Mouse (Mus musculus) liver, postnatal 0 days (tissue): ENCODE measurements around the gene Tpd52l1. TPM values are rescaled to one million over a fixed set of nuclear protein-coding genes. Genes with fewer than 3 reads are reported as not detected.

Source experiments
- ATAC-seq: fragments of 200-750 bp; cut with Nextera tagmentation; 2 replicates; pipeline ENCODE4 v1.8.0; 2017; ENCODE audit warnings: mild to moderate bottlenecking, moderate library complexity
- DNase-seq: peaks from one replicate; pipeline ENCODE4 v3.0.0-alpha.2; 2016
- H3K27ac ChIP-seq: fragments of 300-500 bp; sonication (generic); 2 replicates; pipeline ENCODE4 v1.5.1; 2014; ENCODE audit warnings: antibody characterized with exemption, moderate library complexity, mild to moderate bottlenecking, low read depth
- H3K27me3 ChIP-seq: fragments of 300-500 bp; sonication (generic); 2 replicates; pipeline ENCODE4 v1.6.1; 2014; ENCODE audit warnings: low read length, control low read depth, mixed read lengths; ENCODE audit not compliant: insufficient read depth
- H3K36me3 ChIP-seq: fragments of 300-500 bp; sonication (generic); replicated peaks from 2 replicates; pipeline ENCODE4 v1.6.1; 2014; ENCODE audit warnings: mild to moderate bottlenecking, control low read depth, low read length, moderate library complexity, mixed read lengths; ENCODE audit not compliant: insufficient read depth
- H3K4me1 ChIP-seq: fragments of 300-500 bp; sonication (generic); 2 replicates; pipeline ENCODE4 v1.6.1; 2014; ENCODE audit warnings: antibody characterized with exemption, mild to moderate bottlenecking, control low read depth; ENCODE audit not compliant: insufficient read depth
- H3K4me2 ChIP-seq: fragments of 300-500 bp; sonication (generic); 2 replicates; pipeline ENCODE4 v1.6.1; 2014; ENCODE audit warnings: low read depth, mild to moderate bottlenecking, low read length, moderate library complexity, mixed read lengths
- H3K4me3 ChIP-seq: fragments of 300-500 bp; sonication (generic); 2 replicates; pipeline ENCODE4 v1.5.1; 2014; ENCODE audit warnings: low read depth, low read length
- H3K9ac ChIP-seq: fragments of 300-500 bp; sonication (generic); replicated peaks from 2 replicates; pipeline ENCODE4 v1.6.1; 2014; ENCODE audit warnings: mild to moderate bottlenecking, moderate library complexity
- H3K9me3 ChIP-seq: fragments of 300-500 bp; sonication (generic); 2 replicates; pipeline ENCODE4 v1.6.1; 2016; ENCODE audit warnings: mild to moderate bottlenecking, control low read depth, low read length, mixed read lengths
- CTCF ChIP-seq: sonication (generic); IDR thresholded peaks from 2 replicates; pipeline ENCODE4 v1.5.1; 2016; ENCODE audit warnings: antibody characterized with exemption, low read depth
- EP300 ChIP-seq: IDR thresholded peaks from 2 replicates; pipeline ENCODE4 v1.6.1; 2016; ENCODE audit warnings: antibody characterized with exemption, low read depth, mild to moderate bottlenecking
- WGBS: fragments of 180-500 bp; shearing (Covaris S2); extraction: QIAGEN DNeasy Blood & Tissue Kit; methylation state at CpG from one replicate; pipeline ENCODE4 v1.1.7; 2014; ENCODE audit not compliant: insufficient replicate concordance; 5-methylcytosine and 5-hydroxymethylcytosine counted together
- polyA plus RNA-seq: library from polyadenylated mRNA; unstranded; fragments of >200 nt; fragmentation: Nextera tagmentation; extraction: Ambion mirVana; gene quantifications from 2 replicates; pipeline ENCODE4 v1.2.1, GENCODE M21; 2015

The Tpd52l1 gene
- polyA plus RNA-seq, 1 experiment from 2014 or later = 3.9 TPM

- WGBS = 46% methylated on average over 6 of the region's 6 CpGs
- Histone ChIP-seq H3K36me3 (no peaks in the 10 kb centered on the region), H3K9ac (no peak overlapping the region), H3K4me1 (no peaks in the 10 kb centered on the region), H3K4me2 (no peak overlapping the region), H3K9me3 (no peaks in the 10 kb centered on the region), H3K27me3 (no peaks in the 10 kb centered on the region), H3K4me3 (no peak overlapping the region), H3K27ac (no peak overlapping the region)
- DNase-seq = peak; percentile 50
- TF ChIP-seq EP300 = no peak
- TF ChIP-seq CTCF = peak; percentile 86
- peak; percentile 31; the same call in 1 of the 2 replicates for ATAC-seq
Measured at GRCm38 (mm10) chr10:31298921-31299574, 146.7 kb downstream of the Tpd52l1 start.

DNA sequence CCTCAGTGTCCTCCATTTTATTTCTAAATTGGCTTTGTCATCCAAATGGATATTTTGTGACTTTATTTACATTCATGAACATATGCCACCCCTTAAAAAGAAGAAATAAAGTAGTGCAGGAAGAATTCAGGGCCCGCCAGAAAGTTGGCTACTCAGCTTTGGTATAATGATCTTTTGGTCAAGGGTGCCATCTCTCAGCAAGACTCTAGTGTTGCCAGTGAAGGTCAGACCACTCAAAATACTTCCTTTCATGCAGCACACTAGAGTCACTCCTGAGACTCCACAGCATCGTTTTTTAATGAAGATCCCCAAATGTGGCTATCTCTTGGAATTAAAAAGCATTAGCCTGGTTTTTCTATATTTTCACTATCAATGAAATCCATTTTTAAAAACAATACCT, 147.5 kb downstream of the Tpd52l1 start:
- Histone ChIP-seq H3K27ac (no peak overlapping the region), H3K4me1 (no peaks in the 10 kb centered on the region), H3K4me3 (no peak overlapping the region), H3K36me3 (no peaks in the 10 kb centered on the region), H3K27me3 (no peaks in the 10 kb centered on the region), H3K9me3 (no peaks in the 10 kb centered on the region), H3K4me2 (no peak overlapping the region), H3K9ac (no peak overlapping the region)
- no peak for DNase-seq
- no peak for ATAC-seq
- WGBS = 49% methylated on average over 2 of the region's 2 CpGs
- TF ChIP-seq CTCF (no peak), EP300 (no peak)

GRCm38 (mm10) chr10:31297106-31297505, 148.7 kb downstream of the Tpd52l1 start:
- no peak for TF ChIP-seq EP300
- TF ChIP-seq CTCF = no peak
- H3K4me1 ChIP-seq = no peaks in the 10 kb centered on the region
- no peaks in the 10 kb centered on the region for H3K27me3 ChIP-seq
- WGBS = 68% methylated on average over 4 of the region's 4 CpGs
- ATAC-seq = no peak
- no peak overlapping the region for H3K27ac ChIP-seq
- H3K9ac ChIP-seq = no peak overlapping the region
- H3K4me2 ChIP-seq = no peak overlapping the region
- H3K9me3 ChIP-seq = no peaks in the 10 kb centered on the region
- H3K4me3 ChIP-seq = no peak overlapping the region
- no peaks in the 10 kb centered on the region for H3K36me3 ChIP-seq
- DNase-seq = no peak

DNA sequence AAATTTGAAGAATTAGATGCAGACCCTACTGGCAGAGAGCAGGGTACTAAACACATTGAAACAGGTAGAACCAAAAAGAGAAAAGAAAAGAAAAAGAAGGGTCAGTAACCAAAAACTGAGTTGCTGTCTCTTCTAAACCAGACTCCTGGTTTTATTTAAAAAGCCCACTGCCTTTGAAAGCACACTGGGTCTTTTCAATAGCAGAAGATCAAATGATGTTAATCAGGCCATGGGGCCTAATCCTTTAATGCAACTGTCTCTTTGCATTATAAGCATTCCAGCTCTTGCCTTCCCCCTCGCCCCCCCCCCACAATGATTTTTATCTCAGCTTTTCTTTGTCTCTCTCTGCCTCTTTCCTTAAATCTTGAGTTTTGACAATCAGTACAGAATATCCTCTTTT, 149.3 kb downstream of the Tpd52l1 start:
- 33% methylated on average over 1 of the region's 1 CpGs for WGBS
- Histone ChIP-seq H3K9ac (no peak overlapping the region), H3K4me1 (no peaks in the 10 kb centered on the region), H3K27ac (no peak overlapping the region), H3K4me2 (no peak overlapping the region), H3K4me3 (no peak overlapping the region), H3K27me3 (no peaks in the 10 kb centered on the region), H3K36me3 (no peaks in the 10 kb centered on the region), H3K9me3 (no peaks in the 10 kb centered on the region)
- TF ChIP-seq CTCF = no peak
- no peak for TF ChIP-seq EP300
- ATAC-seq = no peak
- DNase-seq = no peak

- H3K27me3 ChIP-seq = no peaks in the 10 kb centered on the region
- H3K9ac ChIP-seq = no peak overlapping the region
- DNase-seq (no peak), ATAC-seq (no peak)
- no peak overlapping the region for H3K27ac ChIP-seq
- TF ChIP-seq CTCF (no peak), EP300 (no peak)
- no peaks in the 10 kb centered on the region for H3K36me3 ChIP-seq
- H3K9me3 ChIP-seq = no peaks in the 10 kb centered on the region
- H3K4me2 ChIP-seq = no peak overlapping the region
- WGBS = 61% methylated on average over 5 of the region's 5 CpGs
- no peaks in the 10 kb centered on the region for H3K4me1 ChIP-seq
- H3K4me3 ChIP-seq = no peak overlapping the region
Measured at GRCm38 (mm10) chr10:31295705-31296104, 150.1 kb downstream of the Tpd52l1 start.

- H3K27ac ChIP-seq = no peak overlapping the region
- ATAC-seq (no peak), DNase-seq (no peak)
- no peak overlapping the region for H3K4me2 ChIP-seq
- no peaks in the 10 kb centered on the region for H3K4me1 ChIP-seq
- H3K27me3 ChIP-seq = no peaks in the 10 kb centered on the region
- TF ChIP-seq CTCF (no peak), EP300 (no peak)
- no peak overlapping the region for H3K4me3 ChIP-seq
- H3K9me3 ChIP-seq = no peaks in the 10 kb centered on the region
- no peaks in the 10 kb centered on the region for H3K36me3 ChIP-seq
- no peak overlapping the region for H3K9ac ChIP-seq
- WGBS = 76% methylated on average over 4 of the region's 4 CpGs
Measured at GRCm38 (mm10) chr10:31288697-31289390, 156.9 kb downstream of the Tpd52l1 start.
